Mouse (Mus musculus): Measurements from ENCODE around the gene Tm9sf3.

Tm9sf3 gene

GRCm38 (mm10) chr19:41177331-41177730 is 86.5 kb downstream of the Tm9sf3 start:
- ATAC-seq (ENCODE audit: insufficient number of reproducible peaks, low FRiP score, low TSS enrichment) = no peak

GRCm38 (mm10) chr19:41176881-41177280 is 86.9 kb downstream of the Tm9sf3 start:
- no peak for ATAC-seq (ENCODE audit: insufficient number of reproducible peaks, low FRiP score, low TSS enrichment)

- ATAC-seq (ENCODE audit: insufficient number of reproducible peaks, low FRiP score, low TSS enrichment) = no peak
Measured at GRCm38 (mm10) chr19:41165914-41166235, 97.9 kb downstream of the Tm9sf3 start.

- no peak for ATAC-seq (ENCODE audit: insufficient number of reproducible peaks, low FRiP score, low TSS enrichment)
Measured at GRCm38 (mm10) chr19:41165144-41165913, 98.5 kb downstream of the Tm9sf3 start.

GRCm38 (mm10) chr19:41164447-41165095 is 99.2 kb downstream of the Tm9sf3 start:
- no peak for ATAC-seq (ENCODE audit: insufficient number of reproducible peaks, low FRiP score, low TSS enrichment)
